In the genomic region with DNA sequence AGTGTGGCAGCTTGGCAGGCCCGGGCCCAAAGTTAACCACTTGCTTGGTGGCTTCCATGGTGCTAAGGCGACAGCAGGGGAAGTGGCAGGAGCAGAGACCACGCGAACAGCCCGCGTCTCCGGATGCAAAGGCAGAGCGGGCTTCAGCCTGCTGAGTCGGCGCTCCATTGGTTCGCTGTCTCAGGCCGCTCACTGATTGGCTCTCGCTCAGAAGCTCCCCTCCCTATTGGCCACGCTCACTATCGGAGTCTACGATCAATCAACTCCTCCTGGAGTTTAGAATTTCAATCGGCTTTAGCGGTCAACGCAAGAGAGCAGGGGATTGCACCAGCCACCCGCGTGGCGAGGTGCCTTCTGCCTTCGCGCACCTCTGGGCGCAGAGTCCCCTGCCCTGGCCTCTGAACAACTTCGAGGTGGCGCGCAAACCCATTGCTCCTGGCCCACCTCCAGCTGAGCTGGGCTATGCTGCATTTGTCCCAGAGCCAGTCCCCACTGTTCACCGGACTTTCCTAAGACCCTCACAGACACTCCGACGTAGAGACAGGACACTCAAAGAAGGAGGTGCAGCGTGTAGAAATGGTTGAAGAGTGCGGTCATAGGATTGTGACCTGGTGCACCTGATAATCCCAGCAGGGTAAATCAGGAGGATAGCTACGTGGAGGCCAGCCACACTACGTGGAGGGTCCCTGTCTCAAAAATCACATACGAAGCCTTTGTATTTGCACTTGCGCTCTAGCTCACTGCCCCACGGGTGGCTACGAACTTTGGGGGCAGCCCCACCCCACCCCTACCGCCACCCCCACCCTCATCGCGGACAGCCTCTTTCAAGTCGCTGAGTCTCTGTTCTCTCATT, we compare ENCODE assay signal across 8 mouse cellular contexts. TPM values are rescaled to one million over a fixed set of nuclear protein-coding genes. Genes with fewer than 3 reads are reported as not detected.
A peak's percentile ranks its signal among the peaks of the same experiment; 100 is the strongest.
DNase-seq lines count a peak whose midpoint lies in the region; ATAC-seq and TF ChIP-seq lines count a peak whose summit lies in the region.

No protein-coding gene starts in this region.

- TF ChIP-seq CTCF in layer of hippocampus, adult 2 months (conservative IDR thresholded peaks at IDR 0.05) = no peak
- TF ChIP-seq CTCF in lung, adult 2 months (IDR thresholded peaks at IDR 0.05; ENCODE audit: insufficient read depth, low read length) = no peak

- 0% methylated on average over 43 of the region's 43 CpGs for WGBS in forebrain, embryonic 16.5 days
- 2% methylated on average over 43 of the region's 43 CpGs for WGBS in lung, adult 2 months
- WGBS in neural tube, embryonic 15.5 days = 1% methylated on average over 43 of the region's 43 CpGs

- H3K27me3 ChIP-seq in forebrain, embryonic 16.5 days (replicated peaks; ENCODE audit: control insufficient read depth, insufficient read depth, low read length) = no peaks in the 10 kb centered on the region
- H3K27me3 ChIP-seq in neural tube, embryonic 15.5 days (replicated peaks) = no peaks in the 10 kb centered on the region

- peak overlapping the region; percentile 87 for H3K27ac ChIP-seq in forebrain, embryonic 16.5 days (ENCODE audit: low read length)
- peak overlapping the region; percentile 92 for H3K27ac ChIP-seq in layer of hippocampus, adult 2 months
- H3K27ac ChIP-seq in neural tube, embryonic 15.5 days (replicated peaks) = peak overlapping the region; percentile 85

- no peak for TF ChIP-seq POLR2A in lung, adult 2 months (IDR thresholded peaks at IDR 0.05; ENCODE audit: borderline replicate concordance, extremely low read depth, low read depth, low read length)

- H3K4me2 ChIP-seq in forebrain, embryonic 16.5 days (ENCODE audit: low read length) = peak overlapping the region; percentile 99
- peak overlapping the region; percentile 98 for H3K4me2 ChIP-seq in neural tube, embryonic 15.5 days

- peak overlapping the region; percentile 81 for H3K4me3 ChIP-seq in forebrain, embryonic 16.5 days (replicated peaks; ENCODE audit: low read length)
- H3K4me3 ChIP-seq in layer of hippocampus, adult 2 months = peak overlapping the region; percentile 72
- H3K4me3 ChIP-seq in lung, adult 2 months (replicated peaks; ENCODE audit: extremely low read depth, low read depth, low read length) = peak overlapping the region; percentile 63
- H3K4me3 ChIP-seq in neural tube, embryonic 15.5 days (replicated peaks) = peak overlapping the region; percentile 76

- H3K9me3 ChIP-seq in forebrain, embryonic 16.5 days (ENCODE audit: control insufficient read depth, low read length) = no peaks in the 10 kb centered on the region
- no peaks in the 10 kb centered on the region for H3K9me3 ChIP-seq in neural tube, embryonic 15.5 days (replicated peaks)

- intact Hi-C loops in heart, postnatal 36 days (cut with DNase I) = loop anchor here (5.0 kb wide), 2 partner anchors 37 to 57 kb away; a partner anchor contains a TSS

- peak; percentile 99 for ATAC-seq in forebrain, embryonic 16.5 days
- ATAC-seq in neural tube, embryonic 15.5 days (ENCODE audit: low FRiP score) = peak; percentile 99

- H3K4me1 ChIP-seq in forebrain, embryonic 16.5 days (replicated peaks; ENCODE audit: control insufficient read depth, insufficient read depth, low read length) = peaks cover 16% of the 10 kb centered on the region
- peaks cover 9% of the 10 kb centered on the region; the same call in 1 of the 2 replicates for H3K4me1 ChIP-seq in lung, adult 2 months (ENCODE audit: control insufficient read depth, insufficient read depth, low read length)
- peaks cover 21% of the 10 kb centered on the region for H3K4me1 ChIP-seq in neural tube, embryonic 15.5 days

- H3K36me3 ChIP-seq in forebrain, embryonic 16.5 days (ENCODE audit: control insufficient read depth, insufficient read depth) = no peaks in the 10 kb centered on the region
- H3K36me3 ChIP-seq in neural tube, embryonic 15.5 days = no peaks in the 10 kb centered on the region

- DNase-seq in MEL-GATA-1-ER (ENCODE audit: extremely low read depth, low read depth) = peak; percentile 97
- DNase-seq in cerebellum, adult 18-20 months = peak; percentile 67 to 73
- DNase-seq in heart, postnatal 36 days = peak; percentile 78 to 85
- peak; percentile 83 to 92 for DNase-seq in layer of hippocampus, adult 2 months (ENCODE audit: low spot score in 2 of 2)
- DNase-seq in lung, adult 2 months = peak; percentile 77
- DNase-seq in testis, postnatal 10 days (ENCODE audit: low spot score) = peak; percentile 84

- peak overlapping the region; percentile 66 for H3K9ac ChIP-seq in forebrain, embryonic 16.5 days (replicated peaks; ENCODE audit: low read depth, low read length)
- H3K9ac ChIP-seq in neural tube, embryonic 15.5 days (replicated peaks) = peak overlapping the region; percentile 62

RNA-seq across cellular contexts. Expression of a gene that starts 22.0 kb away (rescaled TPM):
- polyA plus RNA-seq in forebrain, embryonic 16.5 days (2015; fragmentation: Nextera tagmentation; extraction: Ambion mirVana) = 102 and 103 TPM in 2 replicates
- total RNA-seq in heart, postnatal 36 days (2021) = 1 to 10 TPM; 4.2 to 6.2 TPM
- 100 to 1,000 TPM; 104 to 107 TPM for total RNA-seq in layer of hippocampus, adult 2 months (2021)
- polyA plus RNA-seq in lung, adult 2 months (2012; rRNA removed) = 3.2 and 8.7 TPM in 2 replicates
- 61.6 and 79.9 TPM in 2 replicates for polyA plus RNA-seq in neural tube, embryonic 15.5 days (2015; fragmentation: Nextera tagmentation; extraction: Ambion mirVana)

RNA-seq across cellular contexts. Expression of a gene that starts 59.7 kb away (rescaled TPM):
- 33.2 and 36.5 TPM in 2 replicates for polyA plus RNA-seq in forebrain, embryonic 16.5 days (2015; fragmentation: Nextera tagmentation; extraction: Ambion mirVana)
- 1 to 10 TPM; 3.7 to 3.9 TPM for total RNA-seq in heart, postnatal 36 days (2021)
- total RNA-seq in layer of hippocampus, adult 2 months (2021) = 10 to 100 TPM; 11.0 to 12.7 TPM
- polyA plus RNA-seq in lung, adult 2 months (2012; rRNA removed) = 3.0 and 3.1 TPM in 2 replicates
- 25.7 and 25.9 TPM in 2 replicates for polyA plus RNA-seq in neural tube, embryonic 15.5 days (2015; fragmentation: Nextera tagmentation; extraction: Ambion mirVana)

Comparison
In these comparisons a context has a peak if more than half of its experiments do, and no peak if none do; other contexts are left out.
1. Peak in every context shown above with its lines: DNase-seq, ATAC-seq, H3K4me3 ChIP-seq and H3K27ac ChIP-seq.